Mouse (Mus musculus) fat pad, adult 2 months (tissue): ENCODE data around the gene Srl.
"Not testable (repeated sequence)": the region's sequence is repeated elsewhere in the genome, so short reads cannot be mapped to it uniquely, and the experiment has no call there.

Source experiments
- DNase-seq: peaks from one replicate; pipeline ENCODE4 v3.0.0-alpha.2; 2011; ENCODE audit warnings: low read depth, low spot score; ENCODE audit errors: extremely low read depth

Gene Srl

GRCm38 (mm10) chr16:4474882-4475803 lies 66.5 kb downstream of the Srl start:
- DNase-seq: peak; percentile 36

- not testable (repeated sequence) for DNase-seq
These were observed 67.4 kb downstream of the Srl start for GRCm38 (mm10) chr16:4474040-4474881.

GRCm38 (mm10) chr16:4473231-4473630 lies 68.4 kb downstream of the Srl start:
- DNase-seq: no peak

GRCm38 (mm10) chr16:4472687-4473086 lies 68.9 kb downstream of the Srl start:
- peak; percentile 78 for DNase-seq

GRCm38 (mm10) chr16:4469599-4470352 lies 71.8 kb downstream of the Srl start:
- no peak for DNase-seq

- no peak for DNase-seq
These were observed 77.0 kb downstream of the Srl start for GRCm38 (mm10) chr16:4464529-4465089.

GRCm38 (mm10) chr16:4457927-4458326 lies 83.7 kb downstream of the Srl start:
- no peak for DNase-seq

- DNase-seq: no peak
These were observed 85.2 kb downstream of the Srl start for GRCm38 (mm10) chr16:4456391-4456790.

GRCm38 (mm10) chr16:4455693-4456092 lies 85.9 kb downstream of the Srl start:
- no peak for DNase-seq

GRCm38 (mm10) chr16:4454563-4454962 lies 87.1 kb downstream of the Srl start:
- no peak for DNase-seq

- no peak for DNase-seq
These were observed 92.2 kb downstream of the Srl start for GRCm38 (mm10) chr16:4449418-4449817.

GRCm38 (mm10) chr16:4448235-4448634 lies 93.4 kb downstream of the Srl start:
- DNase-seq: no peak

- DNase-seq: no peak
These were observed 95.2 kb downstream of the Srl start for GRCm38 (mm10) chr16:4446395-4446794.

GRCm38 (mm10) chr16:4444378-4444777 lies 97.2 kb downstream of the Srl start:
- no peak for DNase-seq

GRCm38 (mm10) chr16:4439302-4440066 lies 102.1 kb downstream of the Srl start:
- DNase-seq: no peak

GRCm38 (mm10) chr16:4436738-4437137 lies 104.9 kb downstream of the Srl start:
- no peak for DNase-seq

GRCm38 (mm10) chr16:4435371-4435770 lies 106.2 kb downstream of the Srl start:
- DNase-seq: no peak

GRCm38 (mm10) chr16:4431841-4432240 lies 109.8 kb downstream of the Srl start:
- DNase-seq: no peak

GRCm38 (mm10) chr16:4431013-4431412 lies 110.6 kb downstream of the Srl start:
- DNase-seq: no peak

- no peak for DNase-seq
These were observed 111.4 kb downstream of the Srl start for GRCm38 (mm10) chr16:4430232-4430631.
